ENCODE assay signal across 12 mouse cellular contexts in the genomic region with DNA sequence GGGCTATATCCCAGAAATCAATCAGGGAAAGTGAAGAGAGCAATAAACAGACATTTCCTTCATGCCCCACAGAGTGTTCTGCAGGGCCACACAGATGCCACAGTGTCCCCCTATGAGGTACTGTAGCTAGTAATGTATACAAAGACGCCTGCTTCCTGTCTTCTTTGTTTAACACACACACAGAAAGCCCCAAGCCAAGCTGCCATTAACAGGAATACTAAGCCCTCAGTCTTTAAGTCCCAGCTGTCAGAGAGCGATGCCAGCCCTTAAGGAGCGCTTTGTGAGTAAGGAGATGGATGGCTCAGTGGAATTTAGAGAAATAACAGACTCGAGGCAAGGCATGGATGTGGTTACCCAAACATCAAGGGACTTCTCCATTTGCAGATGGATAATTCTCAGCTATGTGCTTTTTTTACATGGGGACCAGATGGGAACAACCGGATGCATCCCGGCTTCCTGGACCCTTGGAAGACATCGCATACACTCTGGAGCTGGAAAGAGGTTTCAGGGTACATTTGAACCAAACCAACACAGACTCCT. TPM values are rescaled to one million over a fixed set of nuclear protein-coding genes. Genes with fewer than 3 reads are reported as not detected.
DNase-seq lines count a peak whose midpoint lies in the region; ATAC-seq lines count a peak whose summit lies in the region.
"Had no signal": no experiment of that assay in that cellular context is flagged by ENCODE, and none has a peak within 500 bp of the region (broad histone marks: within the 10 kb centered on the region; RNA-seq: fewer than 3 reads in every experiment).

No protein-coding gene starts in this region.

- no peaks in the 10 kb centered on the region for H3K27me3 ChIP-seq in midbrain, embryonic 11.5 days (ENCODE audit: control insufficient read depth, insufficient read depth, low read length)
- H3K27me3 ChIP-seq in midbrain, embryonic 10.5 days (ENCODE audit: low read depth, poor library complexity, severe bottlenecking): no peaks in the 10 kb centered on the region
- no peaks in the 10 kb centered on the region for H3K27me3 ChIP-seq in forebrain, embryonic 16.5 days (replicated peaks; ENCODE audit: control insufficient read depth, insufficient read depth, low read length)

- WGBS in midbrain, embryonic 11.5 days: 65% methylated on average over 7 of the region's 7 CpGs
- WGBS in midbrain, embryonic 10.5 days: 72% methylated on average over 7 of the region's 7 CpGs
- 30% methylated on average over 7 of the region's 7 CpGs for WGBS in forebrain, embryonic 16.5 days

- no peak for ATAC-seq in midbrain, embryonic 11.5 days (ENCODE audit: low FRiP score)
- peak; percentile 81 for ATAC-seq in forebrain, embryonic 16.5 days

- no peak overlapping the region for H3K27ac ChIP-seq in midbrain, embryonic 11.5 days (ENCODE audit: low read depth, low read length)
- H3K27ac ChIP-seq in midbrain, embryonic 10.5 days (replicated peaks): no peak overlapping the region
- no peak overlapping the region for H3K27ac ChIP-seq in forebrain, embryonic 16.5 days (ENCODE audit: low read length)
- H3K27ac ChIP-seq: gastrocnemius, adult 2 months had no signal

- H3K9ac ChIP-seq in midbrain, embryonic 11.5 days (ENCODE audit: low read length): no peak overlapping the region
- no peak overlapping the region for H3K9ac ChIP-seq in forebrain, embryonic 16.5 days (replicated peaks; ENCODE audit: low read depth, low read length)

- peak; percentile 82 for DNase-seq in midbrain, embryonic 11.5 days (ENCODE audit: low spot score, missing footprints)
- DNase-seq in midbrain, embryonic 10.5 days (ENCODE audit: low spot score): no peak
- DNase-seq in lung, postnatal 4 days: peak; percentile 22 to 42
- peak; percentile 37 for DNase-seq in yolk sac, embryonic 10.5 days (ENCODE audit: low spot score)
- no peak for DNase-seq in ovary, postnatal 10 days (ENCODE audit: low spot score)
- no peak for DNase-seq in cerebellum, adult 9-10 months
- no peak for DNase-seq in right cerebral cortex, postnatal 14 days
- DNase-seq: gastrocnemius, adult 2 months; kidney, adult 8-10 months; thymus, adult 18-20 months had no signal

- H3K9me3 ChIP-seq in midbrain, embryonic 11.5 days (ENCODE audit: control insufficient read depth, low read length): no peaks in the 10 kb centered on the region
- no peaks in the 10 kb centered on the region for H3K9me3 ChIP-seq in midbrain, embryonic 10.5 days (replicated peaks)
- H3K9me3 ChIP-seq in forebrain, embryonic 16.5 days (ENCODE audit: control insufficient read depth, low read length): no peaks in the 10 kb centered on the region

- H3K4me1 ChIP-seq in midbrain, embryonic 11.5 days (ENCODE audit: control insufficient read depth, insufficient read depth, low read length): peaks cover 5% of the 10 kb centered on the region; the same call in 1 of the 2 replicates
- peaks cover 25% of the 10 kb centered on the region for H3K4me1 ChIP-seq in midbrain, embryonic 10.5 days
- peaks cover 8% of the 10 kb centered on the region for H3K4me1 ChIP-seq in forebrain, embryonic 16.5 days (replicated peaks; ENCODE audit: control insufficient read depth, insufficient read depth, low read length)

- no peaks in the 10 kb centered on the region for H3K36me3 ChIP-seq in midbrain, embryonic 11.5 days (ENCODE audit: control insufficient read depth, insufficient read depth, low read length)
- no peaks in the 10 kb centered on the region for H3K36me3 ChIP-seq in midbrain, embryonic 10.5 days
- H3K36me3 ChIP-seq in forebrain, embryonic 16.5 days (ENCODE audit: control insufficient read depth, insufficient read depth): no peaks in the 10 kb centered on the region

- H3K4me2 ChIP-seq in midbrain, embryonic 11.5 days: no peak overlapping the region
- no peak overlapping the region for H3K4me2 ChIP-seq in forebrain, embryonic 16.5 days (ENCODE audit: low read length)

- H3K4me3 ChIP-seq in midbrain, embryonic 11.5 days (ENCODE audit: low read depth, low read length): no peak overlapping the region
- H3K4me3 ChIP-seq in midbrain, embryonic 10.5 days: no peak overlapping the region
- no peak overlapping the region for H3K4me3 ChIP-seq in forebrain, embryonic 16.5 days (replicated peaks; ENCODE audit: low read length)
- H3K4me3 ChIP-seq: gastrocnemius, adult 2 months had no signal

RNA-seq across cellular contexts. Expression of a gene that starts 16.6 kb away (rescaled TPM):
- polyA plus RNA-seq in midbrain, embryonic 11.5 days (2014; fragmentation: Nextera tagmentation; extraction: Ambion mirVana): 0.19 and 0.46 TPM in 2 replicates
- 0.17 and 0.22 TPM in 2 replicates for polyA plus RNA-seq in midbrain, embryonic 10.5 days (2016; fragmentation: Nextera tagmentation; extraction: Ambion mirVana)
- polyA plus RNA-seq in forebrain, embryonic 16.5 days (2015; fragmentation: Nextera tagmentation; extraction: Ambion mirVana): 0.08 and 0.15 TPM in 2 replicates

RNA-seq across cellular contexts. Expression of a gene that starts 30.4 kb away (rescaled TPM):
- polyA plus RNA-seq in midbrain, embryonic 11.5 days (2014; fragmentation: Nextera tagmentation; extraction: Ambion mirVana): 270 and 273 TPM in 2 replicates
- 293 and 344 TPM in 2 replicates for polyA plus RNA-seq in midbrain, embryonic 10.5 days (2016; fragmentation: Nextera tagmentation; extraction: Ambion mirVana)
- polyA plus RNA-seq in forebrain, embryonic 16.5 days (2015; fragmentation: Nextera tagmentation; extraction: Ambion mirVana): 203 and 230 TPM in 2 replicates

RNA-seq across cellular contexts. Expression of a gene that starts 55.9 kb away (rescaled TPM):
- 0.47 and 0.87 TPM in 2 replicates for polyA plus RNA-seq in midbrain, embryonic 11.5 days (2014; fragmentation: Nextera tagmentation; extraction: Ambion mirVana)
- polyA plus RNA-seq in midbrain, embryonic 10.5 days (2016; fragmentation: Nextera tagmentation; extraction: Ambion mirVana): 1.00 and 1.2 TPM in 2 replicates
- polyA plus RNA-seq in forebrain, embryonic 16.5 days (2015; fragmentation: Nextera tagmentation; extraction: Ambion mirVana): not detected in 2 replicates
- polyA plus RNA-seq: liver, adult 2 months had no signal

Comparison
In these comparisons a context has a peak if more than half of its experiments do, and no peak if none do; other contexts are left out.
1. DNase-seq: peak in midbrain, embryonic 11.5 days (single experiment), lung, postnatal 4 days (2 of 2) and yolk sac, embryonic 10.5 days (single experiment); none in midbrain, embryonic 10.5 days (single experiment), ovary, postnatal 10 days (single experiment), cerebellum, adult 9-10 months (single experiment) and right cerebral cortex, postnatal 14 days (single experiment).